Mouse (Mus musculus) heart, postnatal 0 days (tissue): ENCODE measurements at regions not wholly inside any gene's neighbourhood (a gene's known extent, or its start where the extent isn't known, plus 50 kb on each side); places are given as distances from the start of the nearest gene placed in this dataset.

Experiments used
- ATAC-seq: fragments of 200-750 bp; cut with Nextera tagmentation; 2 replicates; pipeline ENCODE4 v1.8.0; 2017; ENCODE audit warnings: low read depth, moderate number of reproducible peaks, moderate library complexity; ENCODE audit not compliant: insufficient read depth
- DNase-seq: peaks from one replicate; pipeline ENCODE4 v3.0.0-alpha.2; 2016; ENCODE audit warnings: low spot score
- H3K27ac ChIP-seq: fragments of 300-500 bp; sonication (generic); 2 replicates; pipeline ENCODE4 v1.5.1; 2014; ENCODE audit warnings: low read depth, mild to moderate bottlenecking
- H3K27me3 ChIP-seq: fragments of 300-500 bp; sonication (generic); 2 replicates; pipeline ENCODE4 v1.6.1; 2014; ENCODE audit warnings: low read length, mixed read lengths; ENCODE audit not compliant: control insufficient read depth, insufficient read depth
- H3K36me3 ChIP-seq: fragments of 300-500 bp; sonication (generic); replicated peaks from 2 replicates; pipeline ENCODE4 v1.6.1; 2014; ENCODE audit warnings: low read length, mixed read lengths; ENCODE audit not compliant: control insufficient read depth, insufficient read depth
- H3K4me1 ChIP-seq: fragments of 300-500 bp; sonication (generic); 2 replicates; pipeline ENCODE4 v1.6.1; 2014; ENCODE audit warnings: antibody characterized with exemption; ENCODE audit not compliant: control insufficient read depth, insufficient read depth
- H3K4me2 ChIP-seq: fragments of 300-500 bp; sonication (generic); 2 replicates; pipeline ENCODE4 v1.6.1; 2014; ENCODE audit warnings: low read depth, mild to moderate bottlenecking, low read length, moderate library complexity
- H3K4me3 ChIP-seq: fragments of 300-500 bp; sonication (generic); 2 replicates; pipeline ENCODE4 v1.5.1; 2014; ENCODE audit warnings: low read depth, low read length
- H3K9ac ChIP-seq: fragments of 300-500 bp; sonication (generic); replicated peaks from 2 replicates; pipeline ENCODE4 v1.6.1; 2014; ENCODE audit warnings: low read depth, low read length, mixed read lengths
- H3K9me3 ChIP-seq: fragments of 300-500 bp; sonication (generic); replicated peaks from 2 replicates; pipeline ENCODE4 v1.6.1; 2016; ENCODE audit warnings: low read length; ENCODE audit not compliant: control insufficient read depth
- CTCF ChIP-seq: IDR thresholded peaks from 2 replicates; pipeline ENCODE4 v1.5.1; 2016; ENCODE audit warnings: antibody characterized with exemption, control low read depth, low read depth
- EP300 ChIP-seq: IDR thresholded peaks from 2 replicates; pipeline ENCODE4 v1.6.1; 2016; ENCODE audit warnings: antibody characterized with exemption, low read depth
- WGBS: fragments of 180-500 bp; shearing (Covaris S2); extraction: QIAGEN DNeasy Blood & Tissue Kit; methylation state at CpG from one replicate; pipeline ENCODE4 v1.1.7; 2014; 5-methylcytosine and 5-hydroxymethylcytosine counted together

DNA sequence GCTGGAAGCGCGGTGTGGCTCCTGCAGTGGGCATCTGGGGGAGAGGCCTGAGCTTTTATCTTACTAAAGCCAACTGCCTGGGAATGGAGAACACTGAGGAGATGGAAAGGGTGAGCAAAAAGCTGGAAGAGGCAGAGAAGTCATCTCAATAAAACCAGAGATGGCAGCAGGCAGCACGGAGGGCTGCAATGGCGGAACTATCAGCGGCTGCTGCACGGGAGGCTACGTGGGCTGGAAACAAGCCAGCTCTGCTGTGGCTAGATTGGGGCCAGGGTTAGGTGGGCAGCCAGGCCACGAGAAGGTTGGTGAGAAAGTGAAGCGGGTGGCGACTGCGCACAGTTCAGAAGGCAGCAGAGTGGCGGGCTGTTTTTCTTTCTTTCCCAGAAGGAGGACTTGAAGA lies 197.8 kb downstream of the Enc1 start:
- Histone ChIP-seq H3K27me3 (peaks cover 26% of the 10 kb centered on the region), H3K4me3 (peak overlapping the region; percentile 17; the same call in 1 of the 2 replicates), H3K4me2 (peak overlapping the region; percentile 43), H3K9me3 (no peaks in the 10 kb centered on the region), H3K36me3 (no peaks in the 10 kb centered on the region), H3K27ac (no peak overlapping the region), H3K4me1 (peaks cover 27% of the 10 kb centered on the region), H3K9ac (no peak overlapping the region)
- ATAC-seq (no peak), DNase-seq (no peak)
- TF ChIP-seq EP300 (no peak), CTCF (no peak)
- WGBS = 42% methylated on average over 12 of the region's 12 CpGs

DNA sequence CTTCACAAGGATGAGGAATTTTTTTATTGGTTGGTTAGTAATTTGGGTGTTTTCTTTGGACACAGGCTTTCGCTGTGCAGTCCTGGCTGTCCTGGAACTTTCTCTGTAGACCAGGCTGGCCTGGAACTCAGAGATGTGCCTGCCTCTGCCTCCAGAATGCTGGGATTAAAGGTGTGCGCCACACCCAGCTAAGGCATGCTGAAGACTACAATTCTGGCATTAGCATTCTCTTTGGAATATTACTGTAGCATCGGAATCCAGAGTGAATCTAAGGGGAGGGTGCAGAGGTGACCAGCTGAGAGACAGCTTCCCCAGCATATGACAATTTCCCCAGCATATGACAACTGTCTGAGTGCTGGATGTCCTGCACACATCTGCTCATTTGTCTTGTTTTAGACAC lies 197.4 kb downstream of the Enc1 start:
- DNase-seq = no peak
- H3K27ac ChIP-seq = no peak overlapping the region

DNA sequence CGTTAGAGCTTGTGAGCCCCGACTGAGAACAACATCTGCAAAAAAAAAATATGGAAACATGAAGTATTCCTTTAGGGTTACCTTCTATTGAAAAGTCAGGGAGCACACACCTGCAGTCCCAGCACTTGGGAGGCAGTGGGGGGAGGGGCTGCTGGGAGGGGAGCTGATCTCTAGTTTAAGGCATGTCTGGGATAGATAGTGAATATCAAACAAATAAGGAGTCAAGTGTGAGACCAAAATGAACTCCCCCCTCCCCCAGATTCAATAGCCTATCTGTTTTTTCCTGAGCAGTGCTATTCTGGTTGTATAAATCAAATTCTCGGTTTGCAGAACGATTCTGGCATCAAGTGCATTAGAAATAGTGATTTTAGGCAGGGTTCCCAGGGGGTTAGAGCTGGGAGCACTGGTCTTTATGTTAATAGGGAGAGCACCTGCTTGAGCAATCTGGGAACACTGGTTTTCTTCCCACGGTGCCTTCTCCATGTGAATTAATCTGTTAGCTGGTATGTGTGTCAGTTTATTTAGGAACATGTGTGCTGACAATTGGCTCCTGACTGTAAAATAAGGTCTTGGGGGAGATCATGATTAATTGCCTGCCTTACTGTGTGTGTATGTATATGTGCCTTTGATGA lies 195.9 kb downstream of the Enc1 start:
- no peak overlapping the region for H3K9ac ChIP-seq
- H3K36me3 ChIP-seq = no peaks in the 10 kb centered on the region
- DNase-seq (no peak), ATAC-seq (no peak)
- peaks cover 41% of the 10 kb centered on the region for H3K27me3 ChIP-seq
- H3K9me3 ChIP-seq = no peaks in the 10 kb centered on the region
- TF ChIP-seq CTCF (no peak), EP300 (no peak)
- H3K4me2 ChIP-seq = peak overlapping the region; percentile 67; the same call in 1 of the 2 replicates
- H3K4me3 ChIP-seq = no peak overlapping the region
- 33% methylated on average over 5 of the region's 5 CpGs for WGBS
- H3K4me1 ChIP-seq = peaks cover 27% of the 10 kb centered on the region
- H3K27ac ChIP-seq = peak overlapping the region; percentile 77; the same call in 1 of the 2 replicates

More for the DNA sequence above, 197.4 kb downstream of the Enc1 start:
- Histone ChIP-seq H3K4me3 (no peak overlapping the region), H3K36me3 (no peaks in the 10 kb centered on the region), H3K27me3 (peaks cover 29% of the 10 kb centered on the region), H3K9me3 (no peaks in the 10 kb centered on the region), H3K4me1 (peaks cover 27% of the 10 kb centered on the region), H3K9ac (no peak overlapping the region), H3K4me2 (no peak overlapping the region)
- WGBS = 96% methylated on average over 3 of the region's 3 CpGs
- ATAC-seq = no peak
- TF ChIP-seq EP300 (no peak), CTCF (no peak)

DNA sequence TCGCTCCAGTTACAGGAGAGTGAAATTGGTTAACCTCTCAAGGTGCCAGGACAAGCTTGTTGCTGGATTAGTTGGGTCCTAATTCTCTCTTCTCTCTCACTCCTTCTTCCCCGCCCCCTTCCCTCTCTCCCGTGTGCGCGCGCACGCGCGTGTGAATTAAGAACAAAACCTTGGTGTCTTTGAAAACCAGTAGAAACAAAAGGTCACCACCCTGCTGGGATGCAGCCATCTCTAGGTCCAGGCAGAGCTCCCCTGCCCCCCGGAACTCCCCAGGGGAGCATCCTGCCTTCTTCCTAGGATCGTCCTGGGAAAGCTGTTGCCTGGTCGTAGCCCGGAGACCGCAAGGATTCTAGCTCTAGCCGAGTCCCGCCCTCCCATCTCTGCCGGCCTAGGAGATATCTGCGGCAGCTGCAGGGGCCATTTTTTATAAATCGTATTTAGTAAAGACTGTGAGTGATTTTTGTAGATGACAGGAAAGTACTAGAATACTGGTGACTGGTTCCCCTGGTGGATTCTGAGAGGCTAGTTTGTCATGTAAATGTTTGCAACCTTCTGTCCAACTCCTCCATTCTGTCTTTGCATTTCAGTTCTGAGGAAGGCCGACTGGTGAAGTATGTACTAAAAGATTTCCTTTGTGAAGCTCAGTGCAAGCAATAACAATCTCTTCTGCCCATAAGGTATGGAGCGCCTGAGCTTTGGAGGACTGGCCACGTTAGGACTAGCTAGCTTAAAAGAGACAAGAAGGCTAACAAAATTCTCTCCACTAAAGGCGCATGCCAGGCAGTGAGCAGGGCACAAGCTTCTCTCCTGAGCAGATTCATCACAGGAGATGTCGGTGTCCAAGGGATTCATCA lies 195.2 kb downstream of the Enc1 start:
- H3K4me1 ChIP-seq = peaks cover 22% of the 10 kb centered on the region
- whole genome bisulfite sequencing = 13% methylated on average over 24 of the region's 24 CpGs
- H3K9me3 ChIP-seq = no peaks in the 10 kb centered on the region
- ATAC-seq = peak; percentile 57
- peak; percentile 30 for DNase-seq
- peak overlapping the region; percentile 77 for H3K27ac ChIP-seq
- no peaks in the 10 kb centered on the region for H3K36me3 ChIP-seq
- H3K9ac ChIP-seq = peak overlapping the region; percentile 24; the same call in 1 of the 2 replicates
- peak overlapping the region; percentile 67 for H3K4me2 ChIP-seq
- TF ChIP-seq EP300 (no peak), CTCF (no peak)
- H3K4me3 ChIP-seq = peak overlapping the region; percentile 40
- peaks cover 41% of the 10 kb centered on the region for H3K27me3 ChIP-seq

DNA sequence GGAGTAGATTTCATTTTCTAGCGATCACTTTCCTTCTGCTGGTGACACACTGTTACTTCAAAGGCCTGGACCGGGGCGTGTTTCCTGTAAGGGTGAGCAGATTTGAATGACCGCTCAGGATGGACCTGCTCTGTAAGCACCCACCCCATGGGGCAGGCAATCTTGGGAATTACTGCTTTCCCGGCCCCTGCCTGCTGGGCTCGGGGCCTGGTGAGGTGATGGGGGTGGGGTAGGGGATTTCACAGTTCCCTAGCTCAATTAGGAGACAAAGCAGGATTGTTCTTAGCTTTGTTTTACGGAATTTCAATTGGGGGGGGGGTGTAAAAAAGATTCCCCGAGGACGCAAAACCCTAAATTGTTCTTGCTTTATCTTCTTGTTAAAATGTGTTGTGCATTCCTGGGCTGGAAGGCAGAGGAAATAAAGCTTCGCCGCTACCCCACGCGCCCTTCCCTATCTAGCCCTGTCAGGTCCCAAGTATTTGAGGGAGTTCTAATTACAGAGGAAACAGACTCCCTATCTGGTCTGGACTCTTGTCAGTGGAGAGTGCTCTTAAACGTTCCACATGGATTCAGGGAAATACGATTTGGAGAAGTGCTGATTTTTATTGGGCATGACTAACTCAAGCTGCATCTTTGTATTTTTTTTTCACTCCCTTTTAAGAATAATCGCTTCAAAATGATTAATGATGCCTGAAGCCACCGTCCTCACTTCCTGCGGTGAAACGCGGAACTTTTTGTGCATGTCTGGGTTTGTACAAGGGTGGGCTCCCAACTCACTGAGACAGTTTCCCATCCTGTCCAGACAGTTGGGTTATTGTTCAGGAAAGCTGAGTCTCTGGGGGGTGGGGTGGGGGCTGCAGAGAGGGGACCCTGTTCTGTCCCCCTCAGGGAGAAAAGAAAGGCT lies 194.3 kb downstream of the Enc1 start:
- peak; percentile 76 for DNase-seq
- H3K27ac ChIP-seq = peak overlapping the region; percentile 77

More for the DNA sequence above, 194.3 kb downstream of the Enc1 start:
- H3K4me1 ChIP-seq = peaks cover 18% of the 10 kb centered on the region
- peak; percentile 34; the same call in 1 of the 2 replicates for TF ChIP-seq EP300
- TF ChIP-seq CTCF = no peak
- H3K9me3 ChIP-seq = no peaks in the 10 kb centered on the region
- ATAC-seq = peak; percentile 77
- peak overlapping the region; percentile 67 for H3K4me2 ChIP-seq
- H3K4me3 ChIP-seq = peak overlapping the region; percentile 40
- WGBS = 9% methylated on average over 20 of the region's 20 CpGs
- H3K9ac ChIP-seq = peak overlapping the region; percentile 24; the same call in 1 of the 2 replicates
- H3K27me3 ChIP-seq = peaks cover 43% of the 10 kb centered on the region
- H3K36me3 ChIP-seq = no peaks in the 10 kb centered on the region
